Mouse (Mus musculus): ENCODE data around the gene Ip6k1.
A peak's percentile ranks its signal among the peaks of the same experiment; 100 is the strongest.

The Ip6k1 gene

DNA sequence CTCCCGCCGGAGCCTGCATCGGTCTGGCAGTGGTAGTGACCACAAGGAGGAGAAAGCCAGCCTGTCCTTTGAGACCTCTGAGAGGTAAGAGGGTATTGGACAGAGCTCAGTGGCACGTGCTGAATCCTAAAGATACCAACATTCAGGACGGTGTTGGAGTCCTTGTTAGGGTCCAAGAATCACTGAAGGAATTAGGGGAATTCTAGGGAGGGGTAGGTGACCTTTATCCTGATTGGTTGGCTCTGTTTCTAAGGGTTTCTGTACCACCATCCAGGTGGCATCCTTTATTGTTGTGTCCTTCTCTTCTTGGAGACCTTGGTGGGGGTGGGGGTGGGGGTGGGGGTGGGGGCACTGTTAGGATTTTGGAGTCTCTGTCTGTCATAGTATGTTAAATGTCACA lies 29.8 kb downstream of the Ip6k1 start:
- no peak for DNase-seq

DNA sequence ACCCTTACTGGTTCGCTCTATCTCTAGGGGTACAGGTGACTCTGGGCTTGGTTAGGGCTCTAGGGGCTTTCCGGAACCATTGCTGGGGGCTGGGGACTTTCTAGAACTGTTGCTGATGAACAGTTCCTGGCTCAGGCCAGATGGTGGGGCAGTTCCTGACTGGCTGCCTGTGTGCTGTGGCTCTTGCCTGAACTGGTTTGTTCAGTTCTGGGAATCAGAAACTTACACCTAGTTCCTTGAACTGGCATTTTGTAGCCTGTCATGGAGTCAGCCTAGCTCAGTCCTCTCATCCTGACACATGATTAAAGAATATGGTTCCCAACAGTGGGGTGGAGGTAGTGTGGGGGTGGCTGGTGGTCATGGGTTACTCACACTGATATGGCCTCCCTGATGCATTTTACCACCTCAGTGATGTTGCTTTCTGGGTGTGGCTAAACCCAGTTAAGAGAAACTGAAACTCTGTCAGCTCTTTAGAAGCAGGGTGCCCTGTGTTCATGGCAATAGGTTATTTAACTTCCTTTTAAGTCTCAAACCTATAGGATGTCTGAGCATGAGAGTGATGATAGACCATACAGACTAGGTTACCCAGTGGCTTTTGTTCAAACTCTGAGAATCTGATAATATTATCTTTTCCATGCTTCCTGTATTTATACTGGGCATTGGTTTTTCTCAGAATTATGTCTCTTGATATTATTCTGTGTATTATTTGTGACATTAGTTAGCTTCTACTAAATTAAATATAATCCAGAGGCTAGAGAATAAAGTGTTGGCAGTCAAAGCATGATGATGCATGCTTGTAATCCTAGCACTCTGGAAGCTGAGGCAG lies 33.2 kb downstream of the Ip6k1 start:
- no peak for DNase-seq

DNA sequence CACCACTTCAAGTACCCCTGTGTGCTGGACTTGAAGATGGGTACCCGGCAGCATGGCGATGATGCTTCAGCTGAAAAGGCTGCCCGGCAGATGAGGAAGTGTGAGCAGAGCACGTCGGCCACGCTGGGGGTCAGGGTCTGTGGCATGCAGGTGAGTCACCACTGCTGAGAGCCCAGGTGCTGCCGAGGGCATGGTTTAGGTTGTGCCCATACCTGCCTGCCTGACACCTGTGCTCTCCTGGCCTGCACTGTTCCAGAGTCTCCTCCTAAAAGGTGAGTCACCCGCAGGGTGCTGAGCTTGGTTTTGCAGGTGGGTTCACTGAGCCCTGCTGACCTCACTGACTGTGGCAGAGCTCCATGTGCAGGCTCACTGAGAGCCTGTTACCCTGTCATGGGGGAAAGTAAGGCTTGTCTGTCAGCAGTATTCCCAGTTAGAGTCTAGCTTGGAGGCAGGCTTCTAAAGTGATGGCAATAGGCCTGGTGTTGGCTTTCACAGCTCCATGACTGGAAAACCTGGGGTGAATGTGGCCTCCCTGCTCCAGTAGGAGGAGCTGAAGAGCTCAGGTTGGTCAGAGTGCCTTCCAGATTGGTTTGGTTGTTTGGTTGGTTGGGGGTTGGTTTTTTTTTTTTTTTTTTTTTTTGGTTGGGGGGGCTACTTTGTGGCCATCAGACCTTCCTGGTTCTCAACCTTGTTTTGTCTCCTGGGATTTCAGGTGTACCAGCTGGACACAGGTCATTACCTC lies 42.6 kb downstream of the Ip6k1 start:
- no peak for DNase-seq

DNA sequence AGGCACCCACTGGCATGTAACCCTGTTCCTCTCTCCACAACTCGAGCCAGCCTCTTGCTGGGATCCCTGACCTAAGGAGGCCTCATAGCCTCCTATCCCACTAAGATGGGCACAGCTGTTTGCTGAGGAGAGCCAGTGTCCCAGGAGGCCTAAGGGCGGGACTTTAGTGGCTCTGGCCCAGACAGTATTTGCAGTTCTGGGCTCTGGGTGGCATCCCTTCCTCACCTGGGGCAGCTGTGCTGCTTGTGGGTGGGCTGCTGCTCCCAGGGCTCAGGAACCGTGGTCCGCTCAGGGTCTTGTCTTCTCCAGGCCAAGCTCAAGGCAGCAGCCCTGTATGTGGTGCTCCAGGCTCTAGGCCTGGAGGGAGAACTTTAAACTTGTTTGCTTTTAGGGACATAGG lies 44.3 kb downstream of the Ip6k1 start:
- no peak for DNase-seq

DNA sequence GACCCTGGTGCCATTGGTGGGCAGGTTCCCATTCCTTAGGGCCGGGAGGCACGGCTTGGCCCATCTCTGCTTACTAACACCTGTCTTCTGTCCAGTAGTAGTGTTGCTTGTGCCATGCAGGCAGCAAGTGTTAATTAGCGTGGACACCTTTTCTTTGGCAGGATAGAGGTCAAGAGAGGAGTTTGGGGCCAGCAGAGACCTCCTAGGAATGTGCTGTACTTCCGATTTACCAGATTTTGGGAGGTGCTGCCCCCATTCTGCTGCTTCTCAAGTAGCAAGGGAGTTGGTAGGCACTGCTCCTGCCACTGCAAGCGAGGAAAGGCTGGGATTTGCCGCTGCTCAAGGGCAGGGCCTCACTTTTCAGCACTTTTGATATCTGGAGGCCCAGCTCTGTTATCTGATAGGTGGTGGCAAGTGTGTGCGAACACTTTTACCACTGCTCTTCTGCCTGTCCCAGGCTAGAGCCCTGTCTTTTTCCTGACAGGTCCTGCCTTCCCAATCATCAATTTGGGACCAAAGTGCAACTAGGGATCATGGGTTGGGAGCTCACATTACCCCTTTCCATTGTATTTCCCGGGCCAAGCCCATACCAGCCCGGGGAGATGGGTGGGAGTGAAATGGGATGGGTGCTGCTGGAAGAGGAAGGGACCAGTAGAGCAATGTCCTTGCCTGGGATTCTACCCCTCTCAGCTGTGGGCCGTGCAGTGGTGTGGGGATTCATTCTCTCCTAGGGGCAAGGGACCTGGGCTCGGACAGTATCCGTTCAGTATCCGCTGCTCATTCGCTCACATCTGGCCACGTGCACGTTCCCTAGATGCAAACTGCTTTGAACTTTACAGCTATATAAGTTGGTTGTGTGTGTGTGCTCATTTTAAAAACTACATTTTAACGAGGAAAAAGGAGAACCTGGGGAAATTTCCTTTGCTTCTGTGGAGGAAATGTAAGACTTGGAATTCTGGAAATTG lies 45.6 kb downstream of the Ip6k1 start:
- DNase-seq: no peak

DNA sequence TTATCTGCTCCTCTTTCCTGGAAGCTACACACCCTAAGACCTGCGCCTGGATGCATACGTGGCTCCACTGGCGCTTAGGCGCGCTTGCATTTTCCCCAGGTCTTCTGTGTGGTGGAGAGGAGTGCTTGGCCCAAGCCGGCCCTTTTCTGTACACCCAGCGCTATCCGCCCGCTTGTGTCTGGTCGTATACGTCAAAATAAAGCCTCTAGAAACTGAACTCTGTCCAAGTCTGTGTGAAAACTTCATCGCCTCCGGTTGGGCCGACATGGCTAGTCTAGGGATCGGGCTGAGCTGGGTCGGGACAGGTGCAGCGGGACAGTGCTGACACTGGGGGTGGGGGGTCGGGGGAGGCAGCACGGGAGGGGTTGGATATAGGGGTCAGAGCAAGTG lies 46.3 kb downstream of the Ip6k1 start:
- DNase-seq: no peak

DNA sequence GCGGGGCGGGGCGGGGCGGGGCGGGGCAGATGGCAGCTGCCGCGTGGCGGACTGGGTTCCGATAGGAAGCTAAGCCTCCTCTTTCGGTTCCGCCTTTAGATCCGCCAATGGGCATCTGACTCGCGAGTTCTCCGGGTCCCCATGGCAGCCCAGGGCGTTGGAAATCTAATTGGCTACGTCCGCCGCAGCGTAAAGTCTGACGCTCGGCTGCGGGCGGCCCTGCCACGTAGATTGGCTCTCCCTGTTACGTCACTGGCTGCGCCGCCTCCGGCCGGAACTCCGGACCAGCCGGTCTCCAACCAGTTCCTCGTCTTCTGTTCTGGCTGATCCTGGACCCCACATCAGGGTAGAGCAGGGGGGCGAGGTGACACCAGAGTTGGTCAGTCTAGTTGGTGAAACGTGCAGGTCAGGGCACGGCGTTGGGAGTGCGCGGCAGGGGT lies 46.7 kb downstream of the Ip6k1 start, which contains the start of gene Gmppb:
Gene Gmppb (plus strand): TSS at position 227 of the 440 bp plus-strand sequence.
- peak; percentile 97 for DNase-seq

DNA sequence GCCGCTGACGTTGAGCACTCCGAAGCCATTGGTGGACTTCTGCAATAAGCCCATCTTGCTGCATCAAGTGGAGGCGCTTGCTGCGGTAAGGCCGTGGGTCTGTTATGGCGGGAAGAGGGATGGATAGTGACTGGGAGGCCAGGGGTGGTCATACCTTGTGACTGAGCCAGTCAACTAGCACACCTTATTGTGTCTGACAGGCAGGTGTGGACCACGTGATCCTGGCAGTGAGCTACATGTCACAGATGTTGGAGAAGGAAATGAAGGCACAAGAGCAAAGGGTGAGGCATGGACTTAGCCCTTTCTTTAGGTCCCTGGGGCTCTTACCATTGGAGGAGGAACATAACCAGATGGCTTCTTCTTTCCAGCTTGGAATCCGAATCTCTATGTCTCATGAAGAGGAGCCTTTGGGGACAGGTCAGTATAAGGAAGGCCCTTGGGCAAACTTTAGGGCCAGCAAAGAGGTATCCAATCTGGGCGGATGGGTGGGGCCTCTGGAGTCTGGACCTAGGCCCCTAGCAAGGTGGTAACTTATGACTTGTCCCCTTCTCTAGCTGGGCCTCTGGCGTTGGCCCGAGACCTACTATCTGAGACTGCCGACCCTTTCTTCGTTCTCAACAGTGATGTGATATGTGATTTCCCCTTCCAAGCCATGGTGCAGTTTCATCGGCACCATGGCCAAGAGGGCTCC lies 47.4 kb downstream of the Ip6k1 start:
- DNase-seq: no peak

DNA sequence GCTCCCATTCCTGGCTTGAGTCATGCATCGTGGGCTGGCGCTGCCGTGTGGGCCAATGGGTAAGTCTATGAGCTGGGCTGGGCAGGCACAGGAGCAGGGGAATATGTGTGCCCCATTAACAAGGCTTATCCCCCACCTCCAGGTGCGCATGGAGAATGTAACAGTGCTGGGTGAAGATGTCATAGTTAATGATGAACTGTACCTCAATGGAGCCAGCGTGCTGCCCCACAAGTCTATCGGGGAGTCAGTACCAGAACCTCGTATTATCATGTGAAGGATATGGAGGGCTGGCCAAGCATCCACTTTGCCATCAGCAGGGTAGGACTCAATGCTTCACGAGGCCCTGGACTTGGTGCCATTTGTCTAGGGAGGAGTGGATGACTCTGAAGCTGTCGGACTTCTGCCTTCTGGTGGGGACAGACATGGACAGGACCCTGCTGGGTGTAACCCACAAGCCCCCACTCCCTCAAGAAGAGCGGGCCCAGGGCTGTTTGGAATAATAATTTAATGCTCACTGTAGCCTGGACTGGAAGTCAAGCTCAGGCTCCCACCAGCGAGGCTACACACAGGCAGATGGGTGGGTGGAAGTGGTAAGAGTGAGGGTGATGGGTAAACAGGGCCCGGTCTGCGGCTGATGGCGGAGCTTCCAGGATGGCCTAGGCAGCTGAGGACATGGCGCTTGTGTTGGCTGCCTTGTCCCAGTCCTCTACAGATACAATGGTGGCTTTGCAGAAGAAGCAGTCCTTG lies 49.1 kb downstream of the Ip6k1 start:
- no peak for DNase-seq

DNA sequence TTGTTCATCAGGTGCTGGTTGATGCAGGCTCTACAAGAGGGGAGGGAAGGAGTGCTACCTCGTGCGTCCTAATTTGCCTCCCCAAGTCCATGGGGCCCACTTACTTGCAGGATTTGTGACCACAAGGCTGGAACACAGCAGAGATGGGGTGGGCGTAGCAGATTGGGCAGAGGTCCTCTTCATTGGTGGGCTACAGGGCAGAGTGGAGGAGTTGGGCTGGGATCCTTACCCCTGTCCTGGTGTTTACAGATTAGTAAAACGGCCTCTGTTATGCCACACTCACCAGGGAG lies 49.6 kb downstream of the Ip6k1 start:
- DNase-seq: no peak

DNA sequence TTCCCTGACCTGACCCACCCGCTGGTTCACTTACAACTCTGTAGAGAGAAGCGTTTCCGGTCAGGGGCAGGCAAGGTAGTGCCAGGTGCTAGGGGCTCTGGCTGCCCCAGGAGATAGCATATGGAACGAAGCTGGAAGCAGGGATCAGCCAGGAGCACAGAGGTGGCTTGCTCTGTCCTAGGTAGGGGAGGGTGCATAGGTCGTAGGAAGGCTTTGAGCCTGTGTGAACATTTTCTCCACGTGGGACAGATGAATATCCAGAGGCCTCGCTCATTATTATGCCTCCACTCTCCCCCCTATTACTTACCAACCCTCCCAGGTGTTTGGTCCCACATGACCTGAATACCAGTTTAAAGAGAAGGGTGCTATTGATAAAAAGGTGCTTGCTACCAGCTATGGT lies 50.1 kb downstream of the Ip6k1 start:
- DNase-seq: no peak

DNA sequence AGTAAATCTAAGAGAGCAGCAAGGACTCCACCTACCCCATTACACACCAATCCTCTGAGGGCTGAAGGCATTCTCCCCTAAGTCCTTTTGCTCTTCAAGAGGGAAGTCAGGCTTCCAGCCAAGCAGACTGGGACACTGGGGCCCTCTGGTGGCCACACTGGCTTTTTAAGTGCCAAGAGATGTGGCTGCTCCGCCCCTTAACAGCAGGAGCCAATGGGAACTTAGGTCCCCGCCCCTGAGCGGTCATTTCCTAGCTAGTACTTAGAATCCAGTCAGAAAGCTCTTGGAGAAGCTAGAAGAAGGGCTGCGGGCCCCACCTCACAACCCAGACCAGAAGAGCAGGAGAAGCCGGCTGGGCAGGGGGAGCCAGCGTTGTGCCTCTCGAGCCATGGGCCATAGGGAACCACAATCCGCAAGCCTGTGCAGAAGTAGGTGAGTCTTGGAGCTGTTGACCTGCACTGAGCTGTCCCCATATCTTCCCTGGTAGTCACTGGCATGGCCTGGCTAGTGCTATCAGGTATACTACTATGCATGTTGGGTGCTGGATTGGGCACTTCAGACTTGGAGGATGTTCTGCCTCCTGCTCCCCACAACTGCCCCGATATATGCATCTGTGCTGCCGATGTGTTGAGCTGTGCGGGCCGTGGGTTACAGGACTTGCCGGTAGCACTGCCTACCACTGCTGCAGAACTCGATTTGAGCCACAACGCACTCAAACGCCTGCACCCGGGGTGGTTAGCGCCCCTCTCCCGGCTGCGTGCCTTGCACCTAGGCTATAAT lies 50.8 kb downstream of the Ip6k1 start, which contains the start of gene Amigo3:
Gene Amigo3 (plus strand): TSS at position 275 of the 780 bp plus-strand sequence.
- DNase-seq: peak; percentile 97 to 100

DNA sequence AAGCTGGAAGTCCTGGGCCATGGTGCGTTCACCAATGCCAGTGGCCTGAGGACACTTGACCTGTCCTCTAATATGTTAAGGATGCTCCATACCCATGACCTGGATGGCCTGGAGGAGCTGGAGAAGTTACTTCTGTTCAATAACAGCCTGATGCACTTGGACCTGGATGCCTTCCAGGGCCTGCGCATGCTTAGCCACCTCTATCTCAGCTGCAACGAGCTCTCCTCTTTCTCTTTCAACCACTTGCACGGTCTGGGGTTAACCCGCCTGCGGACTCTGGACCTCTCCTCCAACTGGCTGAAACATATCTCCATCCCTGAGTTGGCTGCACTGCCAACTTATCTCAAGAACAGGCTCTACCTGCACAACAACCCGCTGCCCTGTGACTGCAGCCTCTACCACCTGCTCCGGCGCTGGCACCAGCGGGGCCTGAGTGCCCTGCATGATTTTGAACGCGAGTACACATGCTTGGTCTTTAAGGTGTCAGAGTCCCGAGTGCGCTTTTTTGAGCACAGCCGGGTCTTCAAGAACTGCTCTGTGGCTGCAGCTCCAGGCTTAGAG lies 51.4 kb downstream of the Ip6k1 start:
- no peak for DNase-seq

DNA sequence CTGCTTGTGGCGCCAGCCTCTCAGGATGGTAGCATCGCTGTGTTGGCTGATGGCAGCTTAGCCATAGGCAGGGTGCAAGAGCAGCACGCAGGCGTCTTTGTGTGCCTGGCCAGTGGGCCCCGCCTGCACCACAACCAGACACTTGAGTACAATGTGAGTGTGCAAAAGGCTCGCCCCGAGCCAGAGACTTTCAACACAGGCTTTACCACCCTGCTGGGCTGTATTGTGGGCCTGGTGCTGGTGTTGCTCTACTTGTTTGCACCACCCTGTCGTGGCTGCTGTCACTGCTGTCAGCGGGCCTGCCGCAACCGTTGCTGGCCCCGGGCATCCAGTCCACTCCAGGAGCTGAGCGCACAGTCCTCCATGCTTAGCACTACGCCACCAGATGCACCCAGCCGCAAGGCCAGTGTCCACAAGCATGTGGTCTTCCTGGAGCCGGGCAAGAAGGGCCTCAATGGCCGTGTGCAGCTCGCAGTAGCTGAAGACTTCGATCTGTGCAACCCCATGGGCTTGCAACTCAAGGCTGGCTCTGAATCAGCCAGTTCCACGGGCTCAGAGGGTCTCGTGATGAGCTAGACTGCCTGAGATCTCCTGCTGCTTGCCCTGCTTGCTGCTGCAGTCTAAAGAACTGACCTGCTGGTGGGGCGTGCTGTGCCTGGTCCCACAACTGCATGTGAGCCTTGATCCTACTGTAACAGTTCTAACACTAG lies 52.2 kb downstream of the Ip6k1 start:
- DNase-seq: no peak

DNA sequence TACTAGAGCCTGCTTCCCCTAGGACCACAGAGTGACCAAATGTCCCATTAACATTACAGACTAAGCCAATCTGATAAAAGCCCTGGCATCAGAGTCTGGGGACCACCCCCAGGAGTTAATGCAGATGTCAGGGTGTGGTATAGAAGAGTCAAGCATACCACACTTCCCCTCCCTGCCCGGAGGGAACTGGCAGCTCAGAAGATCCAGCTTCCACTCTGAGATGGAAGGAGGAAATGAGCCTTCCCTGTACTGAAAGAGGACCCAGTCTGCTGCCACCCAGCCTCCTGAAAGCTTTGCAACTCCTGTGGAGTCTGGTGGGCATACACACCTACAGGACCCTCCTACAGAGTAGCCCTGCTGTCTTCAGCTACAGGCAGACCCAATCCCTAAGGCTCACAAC lies 52.8 kb downstream of the Ip6k1 start:
- no peak for DNase-seq

DNA sequence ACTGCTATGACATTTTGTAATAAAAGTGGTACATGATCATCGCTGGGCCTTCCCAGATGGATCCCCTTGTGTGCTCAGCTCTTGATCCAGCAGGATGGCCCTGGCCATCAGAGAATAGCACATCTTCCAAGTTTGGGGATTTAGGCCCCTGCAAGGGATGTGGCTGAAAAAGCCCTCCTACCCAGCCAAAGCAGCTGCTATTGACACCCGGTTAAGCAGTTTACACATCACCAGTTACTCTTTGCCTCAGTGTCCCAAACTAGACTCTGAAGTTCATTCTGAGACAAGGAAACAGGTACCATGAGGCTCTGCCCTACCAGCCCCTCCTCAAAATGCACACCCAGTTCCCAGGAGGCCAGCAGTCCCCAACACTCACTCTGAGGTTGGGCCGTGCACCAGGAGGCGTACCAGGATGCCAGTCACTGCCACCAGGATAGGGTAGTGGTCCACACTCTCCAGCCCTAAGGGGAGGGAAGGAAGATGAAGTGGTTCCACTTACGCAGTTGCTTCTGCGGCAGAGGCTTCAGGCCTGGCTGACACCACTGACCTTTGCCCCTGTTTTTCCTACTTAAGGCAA lies 53.4 kb downstream of the Ip6k1 start:
- no peak for DNase-seq

DNA sequence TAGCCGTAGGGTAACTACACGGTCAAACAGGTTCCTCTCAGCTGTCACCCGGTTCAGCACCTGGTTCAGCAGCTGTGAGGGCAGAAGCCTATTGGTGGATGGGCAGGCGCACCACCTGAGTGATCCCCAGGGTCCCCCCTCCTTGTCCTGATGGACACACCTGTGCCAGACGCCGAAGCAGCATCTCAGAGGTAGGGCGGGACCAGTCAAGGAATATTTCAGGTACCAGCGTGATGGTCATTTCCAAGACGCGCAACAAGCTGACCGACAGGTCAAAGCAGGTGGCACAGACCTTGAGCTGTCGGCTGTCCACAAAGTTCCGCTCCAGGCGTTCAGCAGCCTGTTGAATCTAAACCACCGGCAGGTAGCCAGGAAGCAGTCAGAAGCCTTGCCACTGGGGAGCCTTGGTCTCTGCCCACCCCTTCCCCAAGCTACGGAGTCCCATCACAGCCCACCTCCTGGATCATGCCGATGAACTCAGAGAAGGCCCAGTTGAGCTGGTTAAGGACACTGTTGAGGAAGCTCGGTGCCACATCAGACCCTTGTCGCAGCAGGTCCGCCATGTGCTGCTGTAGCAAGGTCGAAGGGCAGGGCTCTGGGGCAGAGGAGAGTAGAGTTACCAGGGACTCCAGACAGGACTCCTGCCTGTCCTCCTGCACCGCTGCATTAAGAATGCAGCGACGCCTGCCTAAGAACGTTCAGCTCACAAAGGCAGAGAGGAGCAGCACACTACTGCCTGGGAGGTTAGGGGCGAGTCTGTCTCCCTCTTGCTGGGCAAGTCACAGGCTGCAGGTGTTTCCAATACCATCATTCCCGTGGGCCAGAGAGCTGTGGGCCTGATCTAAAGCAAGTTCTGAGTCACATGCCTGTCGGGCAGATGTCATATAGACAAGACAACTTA lies 54.3 kb downstream of the Ip6k1 start:
- no peak for DNase-seq

DNA sequence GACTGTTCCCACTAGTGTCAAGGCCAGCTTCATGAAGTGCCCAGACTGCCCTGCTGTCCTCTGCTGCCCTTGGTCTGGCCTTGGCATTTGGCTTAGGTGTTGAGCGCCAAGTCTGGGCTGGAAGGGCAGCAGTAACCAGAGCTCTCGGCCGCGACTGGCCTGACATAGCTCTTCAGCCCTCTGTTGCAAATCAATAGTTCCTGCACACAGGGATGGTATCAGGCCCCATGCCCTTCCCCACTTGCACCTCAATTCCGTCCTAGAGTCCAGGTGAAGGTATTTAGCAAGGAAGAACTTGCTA lies 54.9 kb downstream of the Ip6k1 start:
- DNase-seq: no peak

DNA sequence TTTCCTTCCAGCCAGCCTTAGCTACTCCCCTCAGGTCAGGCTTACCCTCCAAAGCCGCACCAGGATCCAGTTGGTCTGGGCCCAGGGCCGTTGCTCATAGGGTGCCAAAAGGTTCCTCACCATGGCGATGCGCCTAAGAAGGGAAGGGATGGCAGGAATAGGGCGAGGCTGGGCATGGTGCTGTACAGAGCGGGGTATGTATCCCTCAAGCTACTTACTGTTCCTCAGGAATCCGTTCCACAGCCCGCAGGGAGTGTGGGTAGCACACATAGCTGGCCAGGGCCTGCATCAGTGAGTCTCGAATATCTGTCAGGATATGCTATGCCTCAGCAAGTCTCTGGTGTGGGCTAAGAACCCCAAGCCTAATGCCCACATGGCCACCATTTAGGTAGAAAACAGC lies 56.0 kb downstream of the Ip6k1 start:
- DNase-seq: no peak

Data from kidney, adult 8-10 months (tissue).